Mouse (Mus musculus): ENCODE data around the gene Psme1.

DNA sequence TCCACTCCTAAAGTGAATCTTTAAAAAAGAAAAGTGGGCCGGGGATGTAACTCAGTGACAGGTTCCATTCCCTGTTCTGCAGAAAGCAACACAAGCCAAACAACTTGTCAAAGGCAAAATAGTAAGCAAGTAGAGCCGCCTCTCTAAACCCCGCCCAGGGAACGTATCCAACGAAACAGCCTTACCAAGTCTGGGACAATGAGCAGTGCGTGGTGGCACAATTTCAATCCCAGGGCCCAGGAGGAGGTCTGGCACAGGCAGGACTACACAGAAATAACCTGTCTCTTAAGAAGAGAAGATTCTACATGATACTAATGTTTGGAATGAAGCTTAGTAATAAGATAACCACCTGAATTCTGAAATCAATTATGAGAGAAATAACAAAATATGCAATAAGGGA, 27.7 kb upstream of the Psme1 start:
- TF ChIP-seq CTCF (IDR thresholded peaks at IDR 0.05; ENCODE audit: low read depth, low read length) (no peak), POLR2A (IDR thresholded peaks at IDR 0.05; ENCODE audit: insufficient read depth, low read length) (no peak), EP300 (IDR thresholded peaks at IDR 0.05; ENCODE audit: insufficient read depth, low read depth, low read length) (no peak)
